Mouse (Mus musculus) megakaryocyte, embryonic 14.5 days (primary cell): ENCODE measurements around the gene Plcz1.

Experiments
- FLI1 ChIP-seq: IDR thresholded peaks from 2 replicates; pipeline ENCODE4 v1.6.1; 2012; ENCODE audit warnings: low read length, inconsistent platforms, mixed read lengths
- GATA1 ChIP-seq: IDR thresholded peaks from 3 replicates; pipeline ENCODE4 v1.6.1; 2012; ENCODE audit warnings: mixed read lengths, low read length, inconsistent platforms, borderline replicate concordance

GRCm38 (mm10) chr6:139986564-139986963 lies 54.7 kb downstream of the Plcz1 start:
- TF ChIP-seq GATA1 (no peak), FLI1 (no peak)
